Mouse (Mus musculus) CH12.LX (cell line): Measurements from ENCODE around the gene Tpst2. TPM values are rescaled to one million over a fixed set of nuclear protein-coding genes. Genes with fewer than 3 reads are reported as not detected.

Experiments
- DNase-seq: peaks from one replicate; pipeline ENCODE4 v3.0.0-alpha.2; 2013; ENCODE audit errors: extremely low read depth
- H3K27ac ChIP-seq: 2 replicates; pipeline ENCODE4 v1.5.1; 2012; ENCODE audit warnings: low read depth, mild to moderate bottlenecking, control low read depth, moderate library complexity; ENCODE audit not compliant: insufficient read depth
- H3K27me3 ChIP-seq: replicated peaks from 2 replicates; pipeline ENCODE3; 2012; ENCODE audit warnings: inconsistent platforms
- H3K36me3 ChIP-seq, 2 experiments: replicated peaks in 1 of 2; 2 replicates each; pipeline versions ENCODE3 to v1.6.1; 2012; ENCODE audit warnings: inconsistent platforms in 1 of 2, low read length in 1 of 2, mild to moderate bottlenecking in 1 of 2, mixed read lengths in 1 of 2, moderate library complexity in 1 of 2; ENCODE audit not compliant: control insufficient read depth in 1 of 2, insufficient read depth in 1 of 2
- H3K4me1 ChIP-seq, 2 experiments: 2 replicates each; pipeline ENCODE4 v1.6.1; 2012; ENCODE audit warnings: inconsistent platforms in 1 of 2, moderate library complexity in 1 of 2; ENCODE audit not compliant: insufficient read depth in 2 of 2, control insufficient read depth in 1 of 2
- H3K4me2 ChIP-seq: 2 replicates; pipeline ENCODE4 v1.6.1; 2012; ENCODE audit warnings: low read depth, mild to moderate bottlenecking, control low read depth; ENCODE audit not compliant: poor library complexity, insufficient read depth, severe bottlenecking
- H3K4me3 ChIP-seq, 3 experiments: fragments of 150-350 bp in 1 of 3; sonication (generic) in 1 of 3; replicated peaks in 1 of 3; 2 replicates each; pipeline versions ENCODE3 to v1.5.1; 2011 to 2012; ENCODE audit warnings: low read depth in 2 of 3, low read length in 2 of 3, mild to moderate bottlenecking in 2 of 3, moderate library complexity in 2 of 3, control low read depth in 1 of 3, improper control_type of control experiment in 1 of 3, inconsistent platforms in 1 of 3, mixed read lengths in 1 of 3; ENCODE audit not compliant: poor library complexity in 1 of 3
- H3K79me2 ChIP-seq: replicated peaks from 2 replicates; pipeline ENCODE4 v1.6.1; 2012; ENCODE audit warnings: mild to moderate bottlenecking, moderate library complexity; ENCODE audit not compliant: control insufficient read depth, poor library complexity, insufficient read depth, severe bottlenecking; ENCODE audit errors: extremely low read depth
- H3K9ac ChIP-seq: 2 replicates; pipeline ENCODE4 v1.6.1; 2012; ENCODE audit warnings: low read depth, mild to moderate bottlenecking, control low read depth, moderate library complexity; ENCODE audit not compliant: insufficient read depth
- H3K9me3 ChIP-seq: replicated peaks from 2 replicates; pipeline ENCODE3; 2012; ENCODE audit warnings: low read length, inconsistent platforms, mixed read lengths
- CHD1 ChIP-seq: IDR thresholded peaks from 2 replicates; pipeline ENCODE4 v1.6.1; 2012; ENCODE audit warnings: low read depth, low read length, improper control_type of control experiment, inconsistent platforms
- ELF1 ChIP-seq: IDR thresholded peaks from 2 replicates; pipeline ENCODE4 v1.6.1; 2014; ENCODE audit warnings: low read depth, mild to moderate bottlenecking, inconsistent platforms, low read length, improper control_type of control experiment
- GABPA ChIP-seq: IDR thresholded peaks from 2 replicates; pipeline ENCODE4 v1.6.1; 2012; ENCODE audit warnings: low read depth, low read length, improper control_type of control experiment, inconsistent platforms; ENCODE audit not compliant: insufficient replicate concordance
- MAFK ChIP-seq: IDR thresholded peaks from 2 replicates; pipeline ENCODE4 v1.6.1; 2011; ENCODE audit warnings: low read length, improper control_type of control experiment; ENCODE audit not compliant: insufficient replicate concordance
- MAZ ChIP-seq: IDR thresholded peaks from 2 replicates; pipeline ENCODE4 v1.6.1; 2012; ENCODE audit warnings: low read depth, mild to moderate bottlenecking, inconsistent platforms, low read length, improper control_type of control experiment, moderate library complexity
- MXI1 ChIP-seq: IDR thresholded peaks from 2 replicates; pipeline ENCODE4 v1.6.1; 2011; ENCODE audit warnings: mild to moderate bottlenecking, low read depth, low read length, improper control_type of control experiment
- NELFE ChIP-seq: IDR thresholded peaks from 2 replicates; pipeline ENCODE4 v1.6.1; 2011; ENCODE audit warnings: low read depth, low read length, improper control_type of control experiment
- PAX5 ChIP-seq: IDR thresholded peaks from 2 replicates; pipeline ENCODE4 v1.6.1; 2012; ENCODE audit warnings: low read length, inconsistent platforms, mixed read lengths
- RAD21 ChIP-seq: IDR thresholded peaks from 2 replicates; pipeline ENCODE4 v1.6.1; 2011; ENCODE audit warnings: low read depth, mild to moderate bottlenecking, low read length, improper control_type of control experiment, moderate library complexity
- SIN3A ChIP-seq: IDR thresholded peaks from 2 replicates; pipeline ENCODE4 v1.6.1; 2012; ENCODE audit warnings: low read length, improper control_type of control experiment, inconsistent platforms
- SMC3 ChIP-seq: IDR thresholded peaks from 2 replicates; pipeline ENCODE4 v1.6.1; 2011; ENCODE audit warnings: low read depth, low read length, improper control_type of control experiment
- UBTF ChIP-seq: IDR thresholded peaks from 2 replicates; pipeline ENCODE4 v1.6.1; 2012; ENCODE audit warnings: low read depth, mild to moderate bottlenecking, inconsistent platforms, low read length, improper control_type of control experiment, moderate library complexity
- USF2 ChIP-seq: conservative IDR thresholded peaks from 2 replicates; pipeline ENCODE4 v1.6.1; 2011; ENCODE audit warnings: low read depth, low read length, improper control_type of control experiment
- ZC3H11A ChIP-seq: IDR thresholded peaks from 2 replicates; pipeline ENCODE4 v1.6.1; 2012; ENCODE audit warnings: low read depth, mild to moderate bottlenecking, inconsistent platforms, low read length, improper control_type of control experiment
- ZKSCAN1 ChIP-seq: IDR thresholded peaks from 2 replicates; pipeline ENCODE4 v1.6.1; 2012; ENCODE audit warnings: low read depth, inconsistent platforms, low read length, improper control_type of control experiment, borderline replicate concordance
- dilution Hi-C: fragments of 300-500 bp; cut with MboI; formaldehyde crosslinking; loops from 2 replicates; pipeline ENCODE4 v1.14.3; 2020; ENCODE audit warnings: low sequenced_read_pairs; ENCODE audit not compliant: extremely low pct_unique_long_range_greater_than_20kb, extremely low pct_ligation_motif_present
- in situ Hi-C: fragments of 300-500 bp; cut with MboI; formaldehyde crosslinking; loops from 3 replicates; pipeline ENCODE4 v1.14.3; 2019; ENCODE audit warnings: low sequenced_read_pairs, low pct_ligation_motif_present, low pct_unique_long_range_greater_than_20kb, mixed read lengths
- polyA plus RNA-seq: library from polyadenylated mRNA; unstranded; fragments of >175 nt; gene quantifications from 2 replicates; pipeline ENCODE4 v1.2.1, GENCODE M21; 2012; ENCODE audit warnings: low read depth; ENCODE audit not compliant: insufficient read length
- total RNA-seq, 2 experiments: library from RNA; depleted of rRNA; stranded (reverse); fragments of 300-350 nt in 1 of 2; fragments of >200 nt in 1 of 2; gene quantifications; 2 replicates each; pipeline ENCODE4 v1.2.3; 2012 to 2014

The Tpst2 gene
- total and polyA plus RNA-seq, 3 experiments = 12.6 to 20.7 (median 15.6) TPM

- H3K9ac ChIP-seq = no peak overlapping the region
- no peak overlapping the region for H3K4me2 ChIP-seq
- TF ChIP-seq ZKSCAN1 (no peak), USF2 (no peak), MXI1 (no peak), CHD1 (no peak), UBTF (no peak), RAD21 (no peak), MAZ (no peak), ELF1 (no peak), NELFE (no peak)
- in situ Hi-C loops (loop anchor here (10.0 kb wide), 1 partner anchor 46 kb away; the partner anchor contains the start of gene Tpst2), dilution Hi-C loops (no loop called here)
- H3K4me1 ChIP-seq = peaks cover 3 to 17% of the 10 kb centered on the region in 2 experiments; a peak in 2 of 4 replicates
- peaks cover 26% of the 10 kb centered on the region for H3K27me3 ChIP-seq
- no peak for DNase-seq
- H3K79me2 ChIP-seq = no peaks in the 10 kb centered on the region
- no peak overlapping the region for H3K27ac ChIP-seq
- peaks cover 0 to 6% of the 10 kb centered on the region in 2 experiments for H3K36me3 ChIP-seq
- H3K9me3 ChIP-seq = peaks cover 4% of the 10 kb centered on the region
- no peak overlapping the region for H3K4me3 ChIP-seq
Measured at GRCm38 (mm10) chr5:112320936-112321335, 44.4 kb downstream of the Tpst2 start.

- TF ChIP-seq SIN3A (no peak), RAD21 (no peak), CHD1 (no peak), GABPA (no peak), ZC3H11A (no peak)
- no peak overlapping the region for H3K4me2 ChIP-seq
- 0 out of 2 replicates have a peak, but pooled peaks cover 1% of the 10 kb centered on the region for H3K79me2 ChIP-seq
- peaks cover 26% of the 10 kb centered on the region for H3K27me3 ChIP-seq
- no peak overlapping the region for H3K9ac ChIP-seq
- in situ Hi-C loops (loop anchor here (10.0 kb wide), 1 partner anchor 47 kb away; the partner anchor contains the start of gene Tpst2), dilution Hi-C loops (no loop called here)
- no peak overlapping the region for H3K4me3 ChIP-seq
- H3K9me3 ChIP-seq = peaks cover 4% of the 10 kb centered on the region
- DNase-seq = no peak
- H3K36me3 ChIP-seq = peaks cover 0 to 1% of the 10 kb centered on the region in 2 experiments
- H3K27ac ChIP-seq = no peak overlapping the region
- H3K4me1 ChIP-seq = peaks cover 3 to 17% of the 10 kb centered on the region in 2 experiments; a peak in 2 of 4 replicates
Measured at GRCm38 (mm10) chr5:112321376-112321775, 44.9 kb downstream of the Tpst2 start.

GRCm38 (mm10) chr5:112323246-112323645, 46.8 kb downstream of the Tpst2 start:
- in situ Hi-C loops = loop anchor here (10.0 kb wide), 1 partner anchor 48 kb away; the partner anchor contains the start of gene Tpst2
- Histone ChIP-seq H3K27ac (no peak overlapping the region), H3K4me3 (no peak overlapping the region), H3K27me3 (peaks cover 26% of the 10 kb centered on the region), H3K9ac (no peak overlapping the region), H3K4me2 (no peak overlapping the region), H3K9me3 (peaks cover 4% of the 10 kb centered on the region), H3K36me3 (peaks cover 8 to 9% of the 10 kb centered on the region in 2 experiments), H3K4me1 (peaks cover 3 to 27% of the 10 kb centered on the region in 2 experiments; a peak in 3 of 4 replicates), H3K79me2 (peaks cover 17% of the 10 kb centered on the region)
- DNase-seq = no peak
- TF ChIP-seq CHD1 (no peak), SMC3 (no peak), UBTF (no peak), ELF1 (no peak), MAFK (no peak), RAD21 (no peak), PAX5 (no peak)
- dilution Hi-C loops = no loop called here
